Mouse (Mus musculus) midbrain, embryonic 15.5 days (tissue): ENCODE measurements at regions not wholly inside any gene's neighbourhood (a gene's known extent, or its start where the extent isn't known, plus 50 kb on each side); places are given as distances from the start of the nearest gene placed in this dataset.

Source experiments
- ATAC-seq: fragments of 200-750 bp; cut with Nextera tagmentation; replicated peaks from 2 replicates; pipeline ENCODE4 v1.8.0; 2017; ENCODE audit warnings: moderate TSS enrichment
- H3K27ac ChIP-seq: fragments of 300-500 bp; sonication (generic); 2 replicates; pipeline ENCODE4 v1.5.1; 2015; ENCODE audit warnings: mild to moderate bottlenecking, inconsistent platforms
- H3K27me3 ChIP-seq: fragments of 300-500 bp; sonication (generic); replicated peaks from 2 replicates; pipeline ENCODE4 v1.6.1; 2015; ENCODE audit warnings: inconsistent platforms
- H3K36me3 ChIP-seq: fragments of 300-500 bp; sonication (generic); replicated peaks from 2 replicates; pipeline ENCODE4 v1.6.1; 2015; ENCODE audit warnings: inconsistent platforms
- H3K4me1 ChIP-seq: fragments of 300-500 bp; sonication (generic); 2 replicates; pipeline ENCODE4 v1.6.1; 2015; ENCODE audit warnings: inconsistent platforms
- H3K4me2 ChIP-seq: fragments of 300-500 bp; sonication (generic); 2 replicates; pipeline ENCODE4 v1.6.1; 2015; ENCODE audit warnings: inconsistent platforms, mild to moderate bottlenecking, moderate library complexity
- H3K4me3 ChIP-seq: fragments of 300-500 bp; sonication (generic); 2 replicates; pipeline ENCODE4 v1.5.1; 2015; ENCODE audit warnings: mild to moderate bottlenecking, inconsistent platforms
- H3K9ac ChIP-seq: fragments of 300-500 bp; sonication (generic); 2 replicates; pipeline ENCODE4 v1.6.1; 2015; ENCODE audit warnings: mild to moderate bottlenecking, inconsistent platforms
- H3K9me3 ChIP-seq: fragments of 300-500 bp; sonication (generic); 2 replicates; pipeline ENCODE4 v1.6.1; 2016; ENCODE audit warnings: inconsistent platforms
- WGBS: fragments of 180-500 bp; shearing (Covaris S2); methylation state at CpG from one replicate; pipeline ENCODE4 v1.1.7; 2015; ENCODE audit warnings: mixed read lengths; 5-methylcytosine and 5-hydroxymethylcytosine counted together

DNA sequence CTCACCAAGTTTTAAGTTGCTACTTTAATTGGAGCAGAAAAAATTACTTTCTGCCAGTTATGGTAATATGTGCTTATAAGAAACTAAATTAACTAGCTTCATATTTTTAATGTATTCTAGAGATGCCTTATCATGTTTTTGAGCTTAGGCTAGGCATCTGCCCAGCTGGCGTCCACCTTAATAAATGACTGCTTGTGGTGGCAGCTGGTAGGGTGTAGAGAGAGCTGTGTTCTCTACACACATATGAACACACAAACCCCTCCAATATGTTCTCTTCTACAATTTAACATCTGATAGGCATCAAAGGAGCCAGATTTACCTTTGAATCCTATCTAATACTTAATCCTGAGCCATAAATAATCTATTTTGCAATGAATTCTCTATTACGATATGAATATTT, 173.4 kb downstream of the Gm4340 start:
- H3K27me3 ChIP-seq, result no peaks in the 10 kb centered on the region
- H3K4me1 ChIP-seq, result no peaks in the 10 kb centered on the region
- H3K4me2 ChIP-seq, result no peak overlapping the region
- no peaks in the 10 kb centered on the region for H3K36me3 ChIP-seq
- no peak overlapping the region for H3K27ac ChIP-seq
- H3K9ac ChIP-seq, result no peak overlapping the region
- no peak for ATAC-seq
- no peaks in the 10 kb centered on the region for H3K9me3 ChIP-seq
- H3K4me3 ChIP-seq, result no peak overlapping the region
- 70% methylated on average over 2 of the region's 2 CpGs for WGBS

DNA sequence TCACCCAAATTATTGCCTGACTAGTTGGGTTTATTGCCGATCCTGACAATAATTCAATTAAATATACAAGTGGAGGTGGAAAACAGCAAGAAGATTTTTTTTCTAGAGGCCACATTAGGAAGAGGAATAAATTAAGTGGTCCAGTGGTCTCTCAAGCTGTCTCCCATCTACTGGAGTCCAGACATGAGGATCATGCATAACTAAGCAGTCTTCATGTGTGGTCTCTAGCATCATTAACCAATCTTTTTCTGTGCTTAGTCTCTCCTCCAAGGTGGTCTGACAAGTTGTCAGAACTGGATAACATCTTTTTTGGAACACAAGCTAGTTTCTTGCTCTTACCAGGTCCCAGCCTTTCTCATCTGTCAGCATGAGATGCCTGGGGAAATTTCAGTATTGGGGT, 180.7 kb downstream of the Gm4340 start:
- Histone ChIP-seq H3K27me3 (no peaks in the 10 kb centered on the region), H3K9ac (no peak overlapping the region), H3K4me3 (no peak overlapping the region), H3K36me3 (no peaks in the 10 kb centered on the region), H3K27ac (no peak overlapping the region), H3K9me3 (no peaks in the 10 kb centered on the region), H3K4me1 (no peaks in the 10 kb centered on the region), H3K4me2 (no peak overlapping the region)
- ATAC-seq, result no peak
- 70% methylated on average over 1 of the region's 1 CpGs for WGBS

DNA sequence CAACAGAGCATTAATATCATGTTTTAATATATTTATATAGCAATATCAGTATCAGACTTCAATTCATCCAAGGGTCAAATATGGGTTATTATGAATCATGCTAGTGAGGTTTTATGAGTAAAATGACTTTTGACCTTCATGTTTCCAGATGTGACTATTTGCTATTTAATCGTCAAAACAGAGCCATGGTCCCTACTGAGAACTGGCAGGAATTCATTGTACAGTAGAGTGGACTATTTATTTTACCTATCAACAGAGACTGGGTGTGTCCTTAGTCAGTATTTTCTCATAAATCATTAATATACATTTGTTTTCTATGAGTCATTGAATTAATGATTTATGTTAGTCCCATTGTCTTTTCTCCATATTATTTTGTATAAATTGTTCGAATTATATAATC, 194.4 kb downstream of the Gm4340 start:
- H3K9me3 ChIP-seq, result no peaks in the 10 kb centered on the region
- no peak for ATAC-seq
- H3K4me3 ChIP-seq, result no peak overlapping the region
- no peak overlapping the region for H3K27ac ChIP-seq
- no peaks in the 10 kb centered on the region for H3K36me3 ChIP-seq
- no peak overlapping the region for H3K4me2 ChIP-seq
- WGBS, result 75% methylated on average over 2 of the region's 2 CpGs
- no peak overlapping the region for H3K9ac ChIP-seq
- H3K4me1 ChIP-seq, result no peaks in the 10 kb centered on the region
- no peaks in the 10 kb centered on the region for H3K27me3 ChIP-seq

DNA sequence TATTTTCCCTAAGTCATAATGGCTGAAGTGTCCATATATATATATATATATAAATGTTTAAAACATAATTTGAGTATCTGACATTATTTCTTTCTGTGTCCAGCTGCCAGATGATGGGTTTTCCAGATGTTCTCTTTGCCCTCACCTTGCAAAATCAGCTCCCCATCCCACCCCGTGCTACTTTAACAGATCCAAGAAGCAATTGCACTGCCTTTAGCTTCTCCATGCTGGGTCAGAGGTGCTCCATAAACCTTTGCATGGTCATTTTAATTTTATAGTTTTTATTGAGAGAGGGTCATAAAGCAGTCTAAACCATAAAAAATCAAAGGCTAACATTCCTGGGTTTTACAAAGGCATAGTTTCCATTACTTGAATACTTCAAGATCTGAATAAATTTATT, 201.9 kb downstream of the Gm4340 start:
- Histone ChIP-seq H3K9me3 (no peaks in the 10 kb centered on the region), H3K4me1 (no peaks in the 10 kb centered on the region), H3K27ac (no peak overlapping the region), H3K4me3 (no peak overlapping the region), H3K9ac (no peak overlapping the region), H3K4me2 (no peak overlapping the region), H3K27me3 (no peaks in the 10 kb centered on the region), H3K36me3 (no peaks in the 10 kb centered on the region)
- WGBS, result 93% methylated on average over 1 of the region's 1 CpGs
- no peak for ATAC-seq

DNA sequence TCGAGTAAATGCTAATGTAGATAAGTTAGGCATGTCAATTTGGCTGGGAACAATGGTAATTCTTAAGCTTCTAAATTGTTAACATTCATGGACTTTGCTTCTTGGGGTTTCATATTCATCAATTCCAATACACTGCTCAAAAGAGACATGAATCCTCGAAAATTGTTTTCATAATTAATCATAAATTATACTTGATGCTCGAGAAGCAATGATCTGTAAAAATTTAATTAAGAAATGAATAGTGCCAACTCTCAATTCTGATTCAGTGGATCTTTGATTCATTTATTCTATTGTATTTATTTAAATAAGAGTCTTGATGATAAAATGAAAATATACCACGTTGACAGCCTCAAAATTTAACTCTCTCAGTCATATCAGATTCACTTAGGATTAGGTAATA, 214.9 kb downstream of the Gm4340 start:
- no peaks in the 10 kb centered on the region for H3K4me1 ChIP-seq
- no peak overlapping the region for H3K4me3 ChIP-seq
- no peaks in the 10 kb centered on the region for H3K27me3 ChIP-seq
- H3K36me3 ChIP-seq, result no peaks in the 10 kb centered on the region
- H3K9ac ChIP-seq, result no peak overlapping the region
- H3K27ac ChIP-seq, result no peak overlapping the region
- no peak overlapping the region for H3K4me2 ChIP-seq
- 59% methylated on average over 4 of the region's 4 CpGs for WGBS
- H3K9me3 ChIP-seq, result no peaks in the 10 kb centered on the region
- ATAC-seq, result no peak

DNA sequence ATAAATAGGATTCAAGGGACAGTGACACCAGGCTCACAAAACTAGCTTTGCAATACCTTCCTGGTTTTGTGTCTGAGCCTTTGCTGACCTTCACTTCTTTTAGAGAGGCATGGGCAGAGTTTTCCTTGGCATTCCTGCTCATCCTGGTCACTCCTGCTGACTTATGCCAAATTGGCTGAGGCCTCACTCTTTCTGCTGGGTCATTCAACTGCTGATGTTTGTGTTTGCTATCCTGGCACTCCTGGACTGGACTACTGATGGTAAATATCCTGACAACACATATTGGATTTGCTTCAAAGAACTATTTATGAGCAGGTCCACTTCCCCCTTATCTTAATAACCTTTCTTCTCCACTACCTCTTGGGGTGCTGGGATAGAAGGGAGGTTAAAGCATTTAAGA, 228.7 kb downstream of the Gm4340 start:
- ATAC-seq, result no peak
- H3K4me3 ChIP-seq, result no peak overlapping the region

DNA sequence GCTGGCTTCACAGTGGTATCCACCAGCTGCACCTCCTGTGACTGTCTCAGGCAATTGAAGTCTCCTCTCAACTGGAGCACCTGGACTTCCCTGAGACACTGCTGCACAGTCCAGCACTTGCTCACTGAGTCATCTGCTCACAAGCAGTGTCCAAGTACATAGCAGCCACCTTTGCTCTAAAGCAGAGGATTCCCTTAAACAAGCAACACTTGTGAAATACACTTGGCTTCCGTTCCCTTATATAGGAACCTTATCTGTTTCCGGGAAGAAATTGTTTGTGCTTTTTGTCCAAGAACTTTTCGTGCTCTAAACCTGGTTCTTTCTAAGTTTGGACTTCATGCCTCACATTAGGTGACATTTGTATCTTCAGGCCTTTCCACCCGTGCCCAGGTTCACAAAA, 229.3 kb downstream of the Gm4340 start:
- Histone ChIP-seq H3K9me3 (no peaks in the 10 kb centered on the region), H3K4me3 (no peak overlapping the region), H3K4me1 (no peaks in the 10 kb centered on the region), H3K27me3 (no peaks in the 10 kb centered on the region), H3K9ac (no peak overlapping the region), H3K4me2 (no peak overlapping the region), H3K27ac (no peak overlapping the region), H3K36me3 (no peaks in the 10 kb centered on the region)
- no peak for ATAC-seq
- 90% methylated on average over 4 of the region's 4 CpGs for WGBS

More for the DNA sequence above, 228.7 kb downstream of the Gm4340 start:
- H3K36me3 ChIP-seq, result no peaks in the 10 kb centered on the region
- no peaks in the 10 kb centered on the region for H3K9me3 ChIP-seq
- no peak overlapping the region for H3K9ac ChIP-seq
- H3K4me2 ChIP-seq, result no peak overlapping the region
- no peak overlapping the region for H3K27ac ChIP-seq
- H3K27me3 ChIP-seq, result no peaks in the 10 kb centered on the region
- no peaks in the 10 kb centered on the region for H3K4me1 ChIP-seq

DNA sequence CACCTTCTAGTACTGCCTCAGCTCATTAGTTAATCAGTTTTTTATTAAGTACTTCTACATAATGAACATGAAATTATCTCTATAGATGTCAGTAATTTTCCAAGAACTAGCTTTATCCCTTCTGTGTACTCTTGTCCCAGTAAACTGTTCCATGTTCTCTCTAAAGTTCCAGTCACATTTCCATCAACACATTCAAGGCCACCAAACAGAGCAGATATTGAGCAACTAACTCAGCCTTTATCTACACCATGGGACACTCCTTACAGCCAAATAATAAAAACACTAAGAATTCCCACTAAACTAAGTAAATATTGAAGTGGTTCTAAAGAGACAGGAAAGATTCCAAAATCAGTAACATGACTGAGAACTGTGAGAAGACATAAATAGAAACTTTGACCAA, 229.9 kb downstream of the Gm4340 start:
- ATAC-seq, result no peak
- Histone ChIP-seq H3K27me3 (no peaks in the 10 kb centered on the region), H3K4me3 (no peak overlapping the region), H3K36me3 (no peaks in the 10 kb centered on the region), H3K27ac (no peak overlapping the region), H3K4me1 (no peaks in the 10 kb centered on the region), H3K9me3 (no peaks in the 10 kb centered on the region), H3K4me2 (no peak overlapping the region), H3K9ac (no peak overlapping the region)

DNA sequence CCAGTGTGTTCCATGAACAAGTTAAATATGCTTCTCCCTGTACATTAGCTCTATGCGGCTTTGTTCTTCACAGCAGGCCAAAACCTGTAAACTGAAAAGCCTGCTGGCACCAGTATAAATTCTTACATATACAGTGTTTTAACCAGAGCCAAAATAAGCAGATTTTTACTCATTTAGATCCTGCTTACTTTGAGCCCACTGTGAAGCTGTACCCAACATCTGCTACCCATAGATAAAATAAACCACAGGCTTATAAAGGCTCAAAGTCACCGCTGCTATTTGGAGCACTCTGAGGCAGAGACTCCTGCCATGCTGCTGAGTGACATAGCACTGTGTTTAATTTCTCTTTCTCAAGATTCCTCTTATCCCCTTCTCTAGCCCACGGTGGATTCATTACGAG, 251.1 kb downstream of the Gm4340 start:
- H3K4me3 ChIP-seq, result no peak overlapping the region
- WGBS, result 76% methylated on average over 4 of the region's 4 CpGs
- no peak overlapping the region for H3K4me2 ChIP-seq
- ATAC-seq, result no peak
- no peak overlapping the region for H3K27ac ChIP-seq
- H3K36me3 ChIP-seq, result no peaks in the 10 kb centered on the region
- H3K9me3 ChIP-seq, result no peaks in the 10 kb centered on the region
- no peaks in the 10 kb centered on the region for H3K27me3 ChIP-seq
- no peaks in the 10 kb centered on the region for H3K4me1 ChIP-seq
- H3K9ac ChIP-seq, result no peak overlapping the region

DNA sequence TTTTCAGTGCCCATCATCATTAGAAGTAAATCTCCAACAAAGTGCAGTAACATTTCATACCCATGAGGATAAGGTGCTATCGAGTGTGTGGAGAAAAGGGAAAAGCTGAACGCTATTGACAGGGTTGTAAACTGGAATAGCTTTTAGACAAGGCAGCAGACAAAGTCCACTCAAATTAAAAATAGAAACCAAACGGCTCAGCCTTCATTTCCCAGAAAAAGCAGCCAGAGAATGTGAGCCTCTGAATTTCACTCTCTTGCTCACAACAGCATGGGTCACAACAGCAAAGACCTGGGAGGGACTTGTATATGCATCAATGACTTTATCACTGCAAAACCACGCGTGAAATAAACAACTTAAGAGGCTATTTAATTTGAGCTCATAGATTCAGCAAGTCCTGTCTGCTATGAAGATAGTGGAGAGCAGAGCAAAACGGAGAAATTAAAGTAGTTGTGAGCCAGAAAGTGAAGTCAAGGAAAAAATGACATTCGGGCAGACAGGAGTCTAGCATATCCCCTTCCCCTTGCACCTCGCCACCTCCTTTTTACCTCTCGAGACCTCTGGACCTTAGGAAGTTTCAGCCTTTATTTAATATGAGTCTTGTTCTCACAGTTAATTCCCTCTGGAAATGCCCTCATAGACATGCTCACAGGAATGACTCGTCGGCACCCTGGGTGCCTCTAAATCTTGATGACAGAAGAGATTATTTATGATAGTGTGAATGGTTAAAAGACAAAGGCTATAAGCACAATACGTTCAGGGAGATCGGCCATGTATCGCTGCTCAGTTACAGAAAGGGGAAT, 261.9 kb downstream of the Gm4340 start:
- peak overlapping the region; percentile 20 for H3K4me3 ChIP-seq
- H3K27me3 ChIP-seq, result no peaks in the 10 kb centered on the region
- no peaks in the 10 kb centered on the region for H3K9me3 ChIP-seq
- WGBS, result 39% methylated on average over 14 of the region's 14 CpGs
- H3K36me3 ChIP-seq, result no peaks in the 10 kb centered on the region
- ATAC-seq, result peak; percentile 60; the same call in 1 of the 2 replicates
- H3K27ac ChIP-seq, result no peak overlapping the region
- no peaks in the 10 kb centered on the region for H3K4me1 ChIP-seq
- H3K4me2 ChIP-seq, result peak overlapping the region; percentile 40
- H3K9ac ChIP-seq, result peak overlapping the region; percentile 19; the same call in 1 of the 2 replicates

DNA sequence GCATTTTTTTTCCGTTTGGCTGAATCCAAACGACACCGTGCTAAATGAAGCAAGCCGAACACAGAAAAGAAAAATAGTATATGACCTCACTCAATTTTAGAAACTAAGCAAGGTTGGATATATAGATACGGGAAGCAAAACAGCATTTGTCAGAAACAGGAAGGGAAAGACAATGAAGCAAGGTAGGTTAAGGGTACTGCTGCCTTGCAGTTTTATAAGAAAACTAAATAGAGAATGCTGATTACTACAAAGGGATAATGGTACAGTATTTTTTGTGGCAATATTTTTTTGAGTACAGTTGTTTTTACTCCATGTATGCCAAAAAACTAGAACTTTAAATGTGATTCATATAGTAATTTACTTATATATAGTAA, 262.5 kb downstream of the Gm4340 start:
- peak overlapping the region; percentile 40 for H3K4me2 ChIP-seq
- H3K36me3 ChIP-seq, result no peaks in the 10 kb centered on the region
- no peaks in the 10 kb centered on the region for H3K27me3 ChIP-seq
- peak overlapping the region; percentile 20 for H3K4me3 ChIP-seq
- peak overlapping the region; percentile 19; the same call in 1 of the 2 replicates for H3K9ac ChIP-seq
- no peaks in the 10 kb centered on the region for H3K4me1 ChIP-seq
- H3K27ac ChIP-seq, result no peak overlapping the region
- no peak for ATAC-seq
- 39% methylated on average over 5 of the region's 5 CpGs for WGBS
- no peaks in the 10 kb centered on the region for H3K9me3 ChIP-seq

DNA sequence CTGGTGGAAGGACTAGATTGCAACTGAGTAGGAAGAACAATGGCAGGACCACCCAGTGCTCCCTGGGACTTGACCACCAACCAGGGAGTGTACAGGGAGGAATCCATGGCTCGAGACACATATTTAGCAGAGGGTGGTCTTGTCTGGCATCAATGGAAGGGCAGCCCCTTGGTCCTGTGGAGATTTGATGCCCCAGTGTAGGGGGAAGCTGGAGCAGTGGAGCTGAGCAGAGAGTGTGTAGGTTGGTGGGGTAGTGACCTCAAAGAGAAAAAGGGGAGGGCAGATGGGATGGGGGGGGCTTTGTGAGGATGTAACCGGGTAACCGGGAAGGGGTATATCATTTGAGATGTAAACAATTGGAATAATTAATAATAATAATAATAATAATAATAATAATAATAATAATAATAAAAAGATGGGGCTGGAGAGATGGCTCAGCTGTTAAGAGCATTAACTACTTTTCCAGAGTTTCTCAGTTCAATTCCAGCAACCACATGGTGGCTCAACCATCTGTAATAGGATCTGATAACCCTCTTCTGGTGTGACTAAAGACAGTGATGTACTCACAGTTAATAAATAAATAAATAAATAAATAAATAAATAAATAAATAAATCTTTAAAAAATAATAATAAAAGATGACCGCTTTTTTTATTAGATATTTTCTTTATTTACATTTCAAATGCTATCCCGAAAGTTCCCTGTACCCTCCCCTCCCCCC, 292.5 kb downstream of the Gm4340 start:
- Histone ChIP-seq H3K9me3 (no peaks in the 10 kb centered on the region), H3K27me3 (no peaks in the 10 kb centered on the region), H3K36me3 (no peaks in the 10 kb centered on the region), H3K4me2 (no peak overlapping the region), H3K4me3 (no peak overlapping the region), H3K9ac (no peak overlapping the region), H3K27ac (no peak overlapping the region), H3K4me1 (no peaks in the 10 kb centered on the region)
- ATAC-seq, result no peak
- 94% methylated on average over 5 of the region's 5 CpGs for WGBS

DNA sequence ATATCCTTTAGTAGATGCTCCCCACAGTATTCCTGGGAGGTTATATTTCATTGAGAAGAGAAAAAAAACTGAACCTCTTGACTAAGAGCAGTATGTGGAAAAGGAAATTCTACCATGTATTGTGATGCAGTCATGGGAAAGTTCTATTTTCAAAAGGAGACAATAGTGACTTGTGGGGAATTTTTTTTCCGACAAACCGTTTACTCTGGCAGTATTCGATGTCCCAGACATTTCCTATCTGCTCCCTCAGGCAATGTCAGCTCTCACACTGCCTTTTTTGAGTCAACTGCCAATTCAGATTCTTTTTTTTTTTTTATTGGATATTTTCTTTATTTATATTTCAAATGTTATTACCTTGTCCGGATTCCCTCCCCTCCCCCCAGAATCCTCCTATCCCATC, 295.5 kb downstream of the Gm4340 start:
- Histone ChIP-seq H3K4me3 (no peak overlapping the region), H3K4me2 (no peak overlapping the region), H3K27me3 (no peaks in the 10 kb centered on the region), H3K4me1 (no peaks in the 10 kb centered on the region), H3K9me3 (no peaks in the 10 kb centered on the region), H3K36me3 (no peaks in the 10 kb centered on the region), H3K9ac (no peak overlapping the region), H3K27ac (no peak overlapping the region)
- 79% methylated on average over 4 of the region's 4 CpGs for whole genome bisulfite sequencing
- ATAC-seq, result no peak
